Mouse (Mus musculus) heart, postnatal 0 days (tissue): Measurements from ENCODE around the gene Prr23a1. TPM values are rescaled to one million over a fixed set of nuclear protein-coding genes. Genes with fewer than 3 reads are reported as not detected.
"Not testable (repeated sequence)": the region's sequence is repeated elsewhere in the genome, so short reads cannot be mapped to it uniquely, and the experiment has no call there.

Source experiments
- ATAC-seq: fragments of 200-750 bp; cut with Nextera tagmentation; 2 replicates; pipeline ENCODE4 v1.8.0; 2017; ENCODE audit warnings: low read depth, moderate number of reproducible peaks, moderate library complexity; ENCODE audit not compliant: insufficient read depth
- DNase-seq: peaks from one replicate; pipeline ENCODE4 v3.0.0-alpha.2; 2016; ENCODE audit warnings: low spot score
- H3K27ac ChIP-seq: fragments of 300-500 bp; sonication (generic); 2 replicates; pipeline ENCODE4 v1.5.1; 2014; ENCODE audit warnings: low read depth, mild to moderate bottlenecking
- H3K27me3 ChIP-seq: fragments of 300-500 bp; sonication (generic); 2 replicates; pipeline ENCODE4 v1.6.1; 2014; ENCODE audit warnings: low read length, mixed read lengths; ENCODE audit not compliant: control insufficient read depth, insufficient read depth
- H3K36me3 ChIP-seq: fragments of 300-500 bp; sonication (generic); replicated peaks from 2 replicates; pipeline ENCODE4 v1.6.1; 2014; ENCODE audit warnings: low read length, mixed read lengths; ENCODE audit not compliant: control insufficient read depth, insufficient read depth
- H3K4me1 ChIP-seq: fragments of 300-500 bp; sonication (generic); 2 replicates; pipeline ENCODE4 v1.6.1; 2014; ENCODE audit warnings: antibody characterized with exemption; ENCODE audit not compliant: control insufficient read depth, insufficient read depth
- H3K4me2 ChIP-seq: fragments of 300-500 bp; sonication (generic); 2 replicates; pipeline ENCODE4 v1.6.1; 2014; ENCODE audit warnings: low read depth, mild to moderate bottlenecking, low read length, moderate library complexity
- H3K4me3 ChIP-seq: fragments of 300-500 bp; sonication (generic); 2 replicates; pipeline ENCODE4 v1.5.1; 2014; ENCODE audit warnings: low read depth, low read length
- H3K9ac ChIP-seq: fragments of 300-500 bp; sonication (generic); replicated peaks from 2 replicates; pipeline ENCODE4 v1.6.1; 2014; ENCODE audit warnings: low read depth, low read length, mixed read lengths
- H3K9me3 ChIP-seq: fragments of 300-500 bp; sonication (generic); replicated peaks from 2 replicates; pipeline ENCODE4 v1.6.1; 2016; ENCODE audit warnings: low read length; ENCODE audit not compliant: control insufficient read depth
- CTCF ChIP-seq: IDR thresholded peaks from 2 replicates; pipeline ENCODE4 v1.5.1; 2016; ENCODE audit warnings: antibody characterized with exemption, control low read depth, low read depth
- EP300 ChIP-seq: IDR thresholded peaks from 2 replicates; pipeline ENCODE4 v1.6.1; 2016; ENCODE audit warnings: antibody characterized with exemption, low read depth
- WGBS: fragments of 180-500 bp; shearing (Covaris S2); extraction: QIAGEN DNeasy Blood & Tissue Kit; methylation state at CpG from one replicate; pipeline ENCODE4 v1.1.7; 2014; 5-methylcytosine and 5-hydroxymethylcytosine counted together
- polyA plus RNA-seq: library from polyadenylated mRNA; unstranded; fragments of >200 nt; fragmentation: Nextera tagmentation; extraction: Ambion mirVana; gene quantifications from 2 replicates; pipeline ENCODE4 v1.2.1, GENCODE M21; 2015
- total RNA-seq: library from RNA; depleted of rRNA; stranded (reverse); fragments of >200 nt; gene quantifications from 2 replicates; pipeline ENCODE4 v1.2.3, GENCODE M21; 2014; ENCODE audit warnings: low replicate concordance

Prr23a1 gene
- total and polyA plus RNA-seq, 2 experiments from 2014 or later = not detected

DNA sequence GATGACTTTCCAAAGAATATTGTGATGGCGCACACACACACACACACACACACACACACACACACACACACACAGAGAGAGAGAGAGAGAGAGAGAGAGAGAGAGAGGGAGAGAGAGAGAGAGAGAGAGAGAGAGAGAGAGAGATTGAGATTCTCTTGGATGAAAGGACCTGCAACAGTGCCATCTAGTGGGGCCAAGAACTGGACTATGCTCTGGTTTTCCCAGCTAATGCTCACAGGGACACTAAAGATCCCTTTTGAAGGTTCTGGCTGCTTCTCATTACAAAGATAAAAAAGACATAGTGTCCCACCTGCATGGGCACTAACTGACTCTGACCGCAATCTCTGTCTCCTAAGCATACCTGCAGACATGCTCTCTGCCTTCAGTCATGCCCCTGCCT is 32.8 kb upstream of the Prr23a1 start:
- not testable (repeated sequence) for H3K9ac ChIP-seq, H3K9me3 ChIP-seq, H3K4me3 ChIP-seq, H3K27me3 ChIP-seq, H3K4me1 ChIP-seq, H3K27ac ChIP-seq, ATAC-seq, H3K36me3 ChIP-seq, H3K4me2 ChIP-seq
- DNase-seq = peak; percentile 32
- 50% methylated on average over 2 of the region's 2 CpGs for WGBS
- TF ChIP-seq CTCF = peak; percentile 58

DNA sequence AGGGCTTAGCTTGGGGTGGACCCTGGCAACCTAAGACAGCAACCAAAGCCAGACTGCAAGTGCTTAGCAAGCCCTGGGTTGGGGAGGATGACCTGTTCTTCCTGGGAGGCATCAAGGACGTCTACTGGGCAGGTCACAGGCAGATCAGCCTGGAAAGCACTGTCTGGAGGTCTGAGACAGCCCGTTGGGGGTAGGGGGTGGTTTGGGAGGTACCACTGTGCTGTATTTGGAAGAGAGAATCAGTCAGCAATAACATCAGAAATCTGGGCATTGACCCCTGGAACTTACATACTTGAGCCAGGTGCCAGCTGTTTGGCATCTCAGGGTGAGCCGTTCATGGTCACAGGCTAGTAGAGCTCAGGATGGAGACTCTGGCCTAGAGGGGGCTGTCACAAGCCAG is 26.2 kb upstream of the Prr23a1 start:
- 63% methylated on average over 3 of the region's 3 CpGs for WGBS
- no peak for ATAC-seq

DNA sequence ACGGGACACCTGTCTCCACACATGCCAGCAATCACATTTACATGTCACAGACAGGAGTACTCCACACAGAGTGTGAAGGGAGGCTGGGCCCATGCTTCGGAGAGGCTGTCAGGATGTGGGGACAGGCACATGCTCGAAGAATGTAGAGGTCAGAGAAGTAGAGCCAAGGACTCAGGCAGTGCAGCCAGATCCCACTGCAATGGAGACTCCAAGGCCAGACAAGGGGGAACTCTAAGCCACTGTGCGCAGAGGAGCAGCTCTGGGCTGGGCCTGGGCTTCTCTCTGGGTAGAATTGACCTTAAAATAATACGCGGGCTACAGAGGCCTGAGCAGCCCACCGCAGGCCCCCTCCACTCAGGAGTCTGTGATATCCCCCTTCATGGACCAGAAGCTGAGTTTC is 24.7 kb upstream of the Prr23a1 start:
- no peak overlapping the region for H3K9ac ChIP-seq
- 68% methylated on average over 7 of the region's 7 CpGs for WGBS
- TF ChIP-seq EP300 = no peak
- no peak for TF ChIP-seq CTCF
- 0 out of 2 replicates have a peak, but pooled peaks cover 2% of the 10 kb centered on the region for H3K9me3 ChIP-seq
- ATAC-seq (no peak), DNase-seq (no peak)
- no peaks in the 10 kb centered on the region for H3K4me1 ChIP-seq
- no peak overlapping the region for H3K27ac ChIP-seq
- no peaks in the 10 kb centered on the region for H3K27me3 ChIP-seq
- H3K4me2 ChIP-seq = no peak overlapping the region
- no peaks in the 10 kb centered on the region for H3K36me3 ChIP-seq
- no peak overlapping the region for H3K4me3 ChIP-seq

More for the DNA sequence above, 26.2 kb upstream of the Prr23a1 start:
- H3K4me2 ChIP-seq = no peak overlapping the region
- H3K9ac ChIP-seq = no peak overlapping the region
- no peaks in the 10 kb centered on the region for H3K27me3 ChIP-seq
- H3K27ac ChIP-seq = no peak overlapping the region
- H3K4me3 ChIP-seq = no peak overlapping the region
- no peaks in the 10 kb centered on the region for H3K4me1 ChIP-seq
- no peak for DNase-seq
- TF ChIP-seq EP300 (no peak), CTCF (no peak)
- H3K36me3 ChIP-seq = no peaks in the 10 kb centered on the region
- no peaks in the 10 kb centered on the region for H3K9me3 ChIP-seq

DNA sequence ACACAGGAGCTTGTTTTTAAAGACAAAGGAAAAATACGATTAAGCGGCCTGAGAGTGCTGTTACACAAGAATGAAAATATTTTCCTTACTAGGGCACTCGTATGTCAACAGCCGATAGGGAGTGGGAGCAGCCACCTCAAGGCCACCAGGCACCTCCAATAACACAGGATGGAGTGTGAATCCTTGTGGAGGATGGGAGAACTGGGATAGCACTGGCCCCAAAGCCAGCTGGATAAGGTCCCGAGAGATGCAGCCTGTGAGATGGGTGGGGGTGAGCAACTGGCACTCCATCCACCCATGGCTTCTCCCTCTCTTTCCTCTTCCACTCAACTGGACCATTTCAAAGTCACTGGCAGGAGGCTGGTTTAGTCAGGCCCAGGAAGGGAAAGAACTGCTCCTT is 23.3 kb upstream of the Prr23a1 start:
- 56% methylated on average over 5 of the region's 5 CpGs for WGBS
- H3K4me2 ChIP-seq = no peak overlapping the region
- H3K27me3 ChIP-seq = no peaks in the 10 kb centered on the region
- no peak overlapping the region for H3K4me3 ChIP-seq
- 0 out of 2 replicates have a peak, but pooled peaks cover 3% of the 10 kb centered on the region for H3K9me3 ChIP-seq
- no peak overlapping the region for H3K27ac ChIP-seq
- H3K4me1 ChIP-seq = no peaks in the 10 kb centered on the region
- H3K36me3 ChIP-seq = no peaks in the 10 kb centered on the region
- no peak for DNase-seq
- no peak for ATAC-seq
- H3K9ac ChIP-seq = no peak overlapping the region
- no peak for TF ChIP-seq EP300
- no peak for TF ChIP-seq CTCF

DNA sequence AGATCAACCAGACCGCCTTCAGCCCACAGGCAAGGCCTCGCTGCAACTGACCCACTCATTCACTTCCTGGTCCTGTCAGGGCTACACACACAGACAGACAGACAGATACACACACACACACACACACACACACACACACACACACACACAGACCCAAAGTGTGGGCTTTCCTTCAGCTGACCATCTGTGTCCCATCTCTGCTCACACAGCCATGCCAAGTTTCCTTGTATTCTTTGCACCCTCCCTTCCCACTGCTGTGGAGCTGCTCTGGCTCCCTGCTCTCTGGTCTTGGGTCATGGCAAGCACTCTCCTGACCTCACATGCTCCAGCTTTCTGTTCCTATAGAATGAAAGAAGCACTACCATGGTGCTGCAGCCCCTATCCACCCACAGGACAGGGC is 22.8 kb upstream of the Prr23a1 start:
- ATAC-seq (no peak), DNase-seq (no peak)
- no peaks in the 10 kb centered on the region for H3K36me3 ChIP-seq
- no peak overlapping the region for H3K27ac ChIP-seq
- TF ChIP-seq EP300 = no peak
- no peak for TF ChIP-seq CTCF
- no peak overlapping the region for H3K4me3 ChIP-seq
- WGBS = 92% methylated on average over 2 of the region's 2 CpGs
- H3K9ac ChIP-seq = no peak overlapping the region
- no peaks in the 10 kb centered on the region for H3K4me1 ChIP-seq
- H3K4me2 ChIP-seq = no peak overlapping the region
- H3K9me3 ChIP-seq = 0 out of 2 replicates have a peak, but pooled peaks cover 3% of the 10 kb centered on the region
- H3K27me3 ChIP-seq = no peaks in the 10 kb centered on the region

DNA sequence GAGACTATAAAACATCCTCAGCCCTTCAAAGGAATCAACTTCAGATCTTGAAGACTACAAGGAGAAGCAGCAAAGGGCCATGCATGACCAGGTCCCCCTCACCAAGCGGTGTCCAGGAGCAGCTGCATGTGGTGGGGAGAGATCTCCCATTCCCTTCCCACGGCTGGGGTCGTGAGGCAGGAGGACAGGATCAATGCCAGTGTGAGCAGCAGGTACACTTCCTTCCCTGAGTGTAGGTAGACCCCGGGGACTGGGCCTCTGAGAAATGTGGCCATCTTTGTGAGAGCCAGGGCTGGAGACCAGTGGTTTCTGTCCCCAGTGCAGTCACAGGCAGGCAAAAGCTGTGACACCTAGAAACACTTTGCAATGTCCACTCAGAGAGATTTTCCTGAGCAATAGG is 21.8 kb upstream of the Prr23a1 start:
- WGBS = 89% methylated on average over 4 of the region's 4 CpGs

More for the DNA sequence above, 21.8 kb upstream of the Prr23a1 start:
- Histone ChIP-seq H3K4me2 (no peak overlapping the region), H3K9ac (no peak overlapping the region), H3K9me3 (0 out of 2 replicates have a peak, but pooled peaks cover 3% of the 10 kb centered on the region), H3K36me3 (no peaks in the 10 kb centered on the region), H3K4me1 (no peaks in the 10 kb centered on the region), H3K27me3 (no peaks in the 10 kb centered on the region), H3K27ac (no peak overlapping the region), H3K4me3 (no peak overlapping the region)
- ATAC-seq (no peak), DNase-seq (no peak)
- no peak for TF ChIP-seq CTCF
- no peak for TF ChIP-seq EP300
